Mouse (Mus musculus) thymus, postnatal 14 days (tissue): Measurements from ENCODE around the gene Naip2.
A peak's percentile ranks its signal among the peaks of the same experiment; 100 is the strongest.
"Not testable (repeated sequence)": the region's sequence is repeated elsewhere in the genome, so short reads cannot be mapped to it uniquely, and the experiment has no call there.

ENCODE experiments used
- DNase-seq: peaks from one replicate; pipeline ENCODE4 v3.0.0; 2021

The Naip2 gene

GRCm38 (mm10) chr13:100201659-100202333 lies at the start of gene Naip2:
Gene Naip2, minus strand, starts transcription at chr13:100202092.
- not testable (repeated sequence) for DNase-seq

GRCm38 (mm10) chr13:100246896-100247519 lies 45.1 kb upstream of the Naip2 start:
- DNase-seq: not testable (repeated sequence)

- not testable (repeated sequence) for DNase-seq
These were observed 44.3 kb upstream of the Naip2 start, which contains the start of gene Naip5 for GRCm38 (mm10) chr13:100246223-100246622. Gene Naip5, minus strand, starts transcription at chr13:100246323.

- DNase-seq: no peak
These were observed 41.8 kb upstream of the Naip2 start for GRCm38 (mm10) chr13:100243702-100244101.

GRCm38 (mm10) chr13:100213683-100214082 lies 11.8 kb upstream of the Naip2 start:
- DNase-seq: not testable (repeated sequence)

GRCm38 (mm10) chr13:100210540-100210939 lies 8.6 kb upstream of the Naip2 start:
- DNase-seq: peak; percentile 7

- no peak for DNase-seq
These were observed 1.4 kb upstream of the Naip2 start for GRCm38 (mm10) chr13:100203319-100203718.

GRCm38 (mm10) chr13:100200778-100201177 lies 1.1 kb downstream of the Naip2 start:
- no peak for DNase-seq

GRCm38 (mm10) chr13:100195421-100195820 lies 6.5 kb downstream of the Naip2 start:
- no peak for DNase-seq

- DNase-seq: not testable (repeated sequence)
These were observed 18.8 kb downstream of the Naip2 start for GRCm38 (mm10) chr13:100183111-100183510.

GRCm38 (mm10) chr13:100174360-100174759 lies 27.5 kb downstream of the Naip2 start:
- DNase-seq: not testable (repeated sequence)

GRCm38 (mm10) chr13:100166378-100166777 lies 35.5 kb downstream of the Naip2 start:
- DNase-seq: not testable (repeated sequence)

GRCm38 (mm10) chr13:100162467-100162866 lies 39.4 kb downstream of the Naip2 start:
- DNase-seq: not testable (repeated sequence)

GRCm38 (mm10) chr13:100161171-100161870 lies 40.6 kb downstream of the Naip2 start:
- DNase-seq: not testable (repeated sequence)

- DNase-seq: no peak
These were observed 45.3 kb downstream of the Naip2 start for GRCm38 (mm10) chr13:100156624-100157023.

- no peak for DNase-seq
These were observed 49.2 kb downstream of the Naip2 start for GRCm38 (mm10) chr13:100152659-100153058.

- DNase-seq: no peak
These were observed 60.1 kb downstream of the Naip2 start for GRCm38 (mm10) chr13:100141646-100142314.

GRCm38 (mm10) chr13:100125258-100125643 lies 76.6 kb downstream of the Naip2 start:
- DNase-seq: peak; percentile 10

- peak; percentile 89 for DNase-seq
These were observed 77.3 kb downstream of the Naip2 start, which contains the start of gene Smn1 for GRCm38 (mm10) chr13:100124423-100125257. Gene Smn1, plus strand, starts transcription at chr13:100124852.

GRCm38 (mm10) chr13:100123970-100124369 lies 77.9 kb downstream of the Naip2 start:
- DNase-seq: no peak

- no peak for DNase-seq
These were observed 89.5 kb downstream of the Naip2 start for GRCm38 (mm10) chr13:100112218-100112972.
